Mouse (Mus musculus): ENCODE results near the gene Gtf2a1l. TPM values are rescaled to one million over a fixed set of nuclear protein-coding genes. Genes with fewer than 3 reads are reported as not detected.

Gtf2a1l gene
- total RNA-seq, 2 experiments from 2014 or later = not detected

Other genes starting within 250 kb of the Gtf2a1l start
- gene Foxn2, start 227.9 kb upstream of the Gtf2a1l start, total RNA-seq (2021) = 10 to 100 TPM; 19.0 to 19.6 TPM
- 10 to 100 TPM; 72.4 to 74.7 TPM for gene Ppp1r21, start 138.5 kb upstream of the Gtf2a1l start, total RNA-seq (2021)
- 10 to 100 TPM in 1 of 2 experiments, 1 to 10 TPM in 1; 7.5 to 10.3 TPM for gene Ston1, start 71.0 kb upstream of the Gtf2a1l start, total RNA-seq (2021)
- under 1 TPM; 0.23 to 0.29 TPM for gene Lhcgr, start 123.3 kb downstream of the Gtf2a1l start, total RNA-seq (2021)